Mouse (Mus musculus) lung, embryonic 15.5 days (tissue): ENCODE data around the gene Ptprm. TPM values are rescaled to one million over a fixed set of nuclear protein-coding genes. Genes with fewer than 3 reads are reported as not detected.
A peak's percentile ranks its signal among the peaks of the same experiment; 100 is the strongest.

Experiments used
- ATAC-seq: fragments of 200-750 bp; cut with Nextera tagmentation; 2 replicates; pipeline ENCODE4 v1.8.0; 2017; ENCODE audit warnings: moderate number of reproducible peaks, borderline replicate concordance; ENCODE audit not compliant: low FRiP score, low TSS enrichment; ENCODE audit errors: extremely low read depth
- H3K27ac ChIP-seq: fragments of 300-500 bp; sonication (generic); 2 replicates; pipeline ENCODE4 v1.5.1; 2015; ENCODE audit warnings: moderate library complexity, mild to moderate bottlenecking, inconsistent platforms
- H3K27me3 ChIP-seq: fragments of 300-500 bp; sonication (generic); 2 replicates; pipeline ENCODE4 v1.6.1; 2015; ENCODE audit warnings: inconsistent platforms
- H3K36me3 ChIP-seq: fragments of 300-500 bp; sonication (generic); 2 replicates; pipeline ENCODE4 v1.6.1; 2015; ENCODE audit warnings: inconsistent platforms
- H3K4me1 ChIP-seq: fragments of 300-500 bp; sonication (generic); 2 replicates; pipeline ENCODE4 v1.6.1; 2015; ENCODE audit warnings: inconsistent platforms
- H3K4me2 ChIP-seq: fragments of 300-500 bp; sonication (generic); 2 replicates; pipeline ENCODE4 v1.6.1; 2015; ENCODE audit warnings: inconsistent platforms, mild to moderate bottlenecking, moderate library complexity
- H3K4me3 ChIP-seq: fragments of 300-500 bp; sonication (generic); 2 replicates; pipeline ENCODE4 v1.5.1; 2015; ENCODE audit warnings: mild to moderate bottlenecking, inconsistent platforms
- H3K9ac ChIP-seq: fragments of 300-500 bp; sonication (generic); 2 replicates; pipeline ENCODE4 v1.6.1; 2015; ENCODE audit warnings: inconsistent platforms
- H3K9me3 ChIP-seq: fragments of 300-500 bp; sonication (generic); 2 replicates; pipeline ENCODE4 v1.6.1; 2016; ENCODE audit warnings: inconsistent platforms
- WGBS: fragments of 180-500 bp; shearing (Covaris S2); methylation state at CpG from one replicate; pipeline ENCODE4 v1.1.7; 2015; 5-methylcytosine and 5-hydroxymethylcytosine counted together
- polyA plus RNA-seq: library from polyadenylated mRNA; unstranded; fragments of >200 nt; fragmentation: Nextera tagmentation; extraction: Ambion mirVana; gene quantifications from 2 replicates; pipeline ENCODE4 v1.2.1, GENCODE M21; 2015

Ptprm gene
- polyA plus RNA-seq, 1 experiment from 2014 or later: 43.2 TPM

DNA sequence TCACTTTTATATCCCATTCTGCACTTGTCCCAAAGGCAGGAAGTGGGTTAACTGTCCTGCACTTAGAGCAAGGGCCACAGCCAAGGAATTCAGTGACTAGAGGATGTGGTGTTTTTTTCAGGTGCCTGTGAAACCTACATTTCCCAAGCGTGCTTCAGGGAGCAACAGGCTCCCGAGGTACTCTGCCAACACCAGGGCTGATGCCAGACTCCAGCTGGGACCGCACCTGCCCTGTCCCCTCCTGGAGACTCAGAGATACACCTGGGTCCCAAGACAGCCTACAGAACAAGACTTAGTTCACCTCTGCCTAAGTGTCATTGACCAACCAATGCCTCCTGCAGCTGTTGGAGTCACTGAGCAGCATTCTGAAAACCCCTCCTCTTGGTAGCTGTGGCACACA lies 264.6 kb downstream of the Ptprm start:
- no peaks in the 10 kb centered on the region for H3K27me3 ChIP-seq
- ATAC-seq: no peak
- 0 out of 2 replicates have a peak, but pooled peaks cover 4% of the 10 kb centered on the region for H3K4me1 ChIP-seq
- H3K4me3 ChIP-seq: no peak overlapping the region
- H3K4me2 ChIP-seq: no peak overlapping the region
- no peaks in the 10 kb centered on the region for H3K9me3 ChIP-seq
- H3K36me3 ChIP-seq: no peaks in the 10 kb centered on the region
- no peak overlapping the region for H3K27ac ChIP-seq
- 71% methylated on average over 3 of the region's 3 CpGs for WGBS
- H3K9ac ChIP-seq: no peak overlapping the region

DNA sequence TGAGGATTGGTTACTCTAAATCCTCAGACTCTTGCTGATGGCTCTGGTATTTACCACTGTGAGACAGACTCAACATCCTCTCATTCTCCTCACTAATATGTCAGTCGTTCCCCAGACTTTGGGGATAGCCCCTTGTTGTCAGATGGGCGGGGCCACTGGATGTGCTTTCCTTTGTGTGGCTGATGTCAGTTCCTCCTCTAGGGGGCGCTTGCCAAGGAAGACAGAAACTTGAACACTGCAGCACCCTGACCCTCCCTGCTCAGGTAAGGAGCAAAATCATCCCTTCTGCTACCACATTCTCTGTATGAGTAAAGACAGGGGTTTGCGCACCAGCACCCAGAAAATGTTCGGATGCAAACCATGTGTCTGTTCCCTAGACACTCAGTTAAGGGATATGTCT lies 266.7 kb downstream of the Ptprm start:
- peaks cover 4% of the 10 kb centered on the region; the same call in 1 of the 2 replicates for H3K4me1 ChIP-seq
- H3K27ac ChIP-seq: no peak overlapping the region
- no peak overlapping the region for H3K4me2 ChIP-seq
- 55% methylated on average over 5 of the region's 5 CpGs for WGBS
- no peaks in the 10 kb centered on the region for H3K9me3 ChIP-seq
- H3K9ac ChIP-seq: no peak overlapping the region
- H3K27me3 ChIP-seq: no peaks in the 10 kb centered on the region
- no peak for ATAC-seq
- no peak overlapping the region for H3K4me3 ChIP-seq
- H3K36me3 ChIP-seq: no peaks in the 10 kb centered on the region

DNA sequence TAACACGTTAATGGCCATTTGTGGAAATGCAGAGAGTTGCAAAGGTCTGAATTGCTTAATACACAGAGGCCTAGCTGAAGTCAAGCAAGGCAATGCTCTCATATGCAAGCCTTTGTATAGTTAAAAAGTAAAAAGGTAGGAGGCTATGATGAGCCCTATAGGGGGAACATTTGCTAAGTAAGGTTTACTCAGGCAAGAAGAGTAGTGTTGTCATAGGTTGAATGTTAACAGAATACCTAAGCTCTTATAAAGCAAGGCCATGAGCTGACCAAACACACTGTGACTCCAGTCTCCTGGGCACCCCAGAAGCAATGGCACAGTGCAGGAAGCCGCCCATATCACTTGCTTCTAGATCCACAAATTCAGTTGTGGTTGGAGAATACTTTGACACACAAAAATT lies 267.4 kb downstream of the Ptprm start:
- no peaks in the 10 kb centered on the region for H3K9me3 ChIP-seq
- H3K27ac ChIP-seq: no peak overlapping the region
- H3K4me1 ChIP-seq: peaks cover 4% of the 10 kb centered on the region; the same call in 1 of the 2 replicates
- H3K9ac ChIP-seq: no peak overlapping the region
- 79% methylated on average over 2 of the region's 2 CpGs for WGBS
- H3K36me3 ChIP-seq: no peaks in the 10 kb centered on the region
- no peaks in the 10 kb centered on the region for H3K27me3 ChIP-seq
- ATAC-seq: no peak
- H3K4me3 ChIP-seq: no peak overlapping the region
- no peak overlapping the region for H3K4me2 ChIP-seq

DNA sequence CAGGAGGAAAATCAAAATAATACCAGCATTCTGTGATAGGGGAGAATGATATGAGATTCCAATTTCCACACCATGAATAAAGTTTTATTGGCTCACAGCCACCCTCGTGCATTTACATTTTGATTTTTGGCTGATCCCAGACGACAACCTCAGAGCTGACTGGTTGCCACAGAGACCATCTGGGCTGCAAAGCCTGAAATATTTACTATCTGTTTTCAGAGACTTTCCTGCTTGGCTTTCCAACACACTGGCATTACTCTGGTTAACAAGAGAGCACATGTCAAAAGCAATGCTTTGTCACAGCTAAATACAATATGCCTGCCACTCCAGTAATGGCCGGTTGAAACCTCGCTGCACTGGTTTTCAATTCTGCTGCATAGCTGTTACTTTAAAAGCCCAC lies 269.8 kb downstream of the Ptprm start:
- Histone ChIP-seq H3K4me2 (no peak overlapping the region), H3K4me1 (peaks cover 4% of the 10 kb centered on the region; the same call in 1 of the 2 replicates), H3K4me3 (no peak overlapping the region), H3K27me3 (no peaks in the 10 kb centered on the region), H3K9ac (no peak overlapping the region), H3K36me3 (no peaks in the 10 kb centered on the region), H3K9me3 (no peaks in the 10 kb centered on the region), H3K27ac (no peak overlapping the region)
- 0 out of 2 replicates have a peak, but pooled peaks have one; percentile 23 for ATAC-seq
- WGBS: 38% methylated on average over 4 of the region's 4 CpGs

DNA sequence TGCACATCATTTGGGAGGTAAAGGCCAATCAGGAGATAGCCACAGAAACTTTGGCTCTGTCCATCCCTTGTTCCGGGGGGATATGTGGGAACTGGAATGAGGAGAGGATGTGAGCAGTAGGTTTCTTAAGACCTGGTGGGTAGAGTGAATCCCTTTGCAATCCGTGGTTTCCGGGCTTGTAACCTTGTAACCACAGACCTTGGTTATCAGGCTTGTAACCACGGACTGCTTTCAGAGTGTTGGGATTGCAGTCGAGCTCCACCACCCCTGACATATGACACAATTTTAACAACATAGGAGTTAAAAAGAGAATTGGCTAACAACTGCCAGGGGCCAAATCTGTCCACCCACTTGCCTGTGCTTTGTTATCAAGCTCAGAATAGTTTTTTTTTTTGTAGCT lies 270.2 kb downstream of the Ptprm start:
- Histone ChIP-seq H3K36me3 (no peaks in the 10 kb centered on the region), H3K4me2 (no peak overlapping the region), H3K4me3 (no peak overlapping the region), H3K9ac (no peak overlapping the region), H3K4me1 (peaks cover 4% of the 10 kb centered on the region; the same call in 1 of the 2 replicates), H3K27ac (no peak overlapping the region), H3K27me3 (no peaks in the 10 kb centered on the region), H3K9me3 (no peaks in the 10 kb centered on the region)
- ATAC-seq: no peak
- WGBS: 63% methylated on average over 5 of the region's 5 CpGs

DNA sequence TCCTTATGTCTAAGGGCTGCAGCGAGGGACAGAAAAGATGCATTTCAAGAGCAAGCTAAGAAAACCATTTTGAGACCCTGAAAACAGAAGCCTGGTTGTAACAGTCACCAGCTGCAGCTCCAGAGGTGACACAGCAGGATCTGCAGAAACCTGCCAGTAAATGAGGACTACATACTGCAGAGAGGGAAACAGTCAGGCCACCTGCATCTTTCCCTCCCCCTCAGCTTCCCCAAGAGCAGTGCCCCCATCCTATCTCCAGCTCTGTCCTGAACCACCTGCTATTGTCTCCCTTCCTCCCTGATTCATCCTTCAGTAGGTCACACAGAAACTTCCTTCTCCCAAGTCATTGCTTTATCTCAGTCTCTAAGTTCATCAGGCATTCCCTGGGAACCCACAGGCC lies 274.7 kb downstream of the Ptprm start:
- WGBS: 67% methylated on average over 1 of the region's 1 CpGs
- Histone ChIP-seq H3K27me3 (no peaks in the 10 kb centered on the region), H3K4me3 (no peak overlapping the region), H3K9me3 (no peaks in the 10 kb centered on the region), H3K9ac (no peak overlapping the region), H3K4me1 (no peaks in the 10 kb centered on the region; the same call in 1 of the 2 replicates), H3K36me3 (no peaks in the 10 kb centered on the region), H3K27ac (no peak overlapping the region), H3K4me2 (no peak overlapping the region)
- ATAC-seq: no peak

DNA sequence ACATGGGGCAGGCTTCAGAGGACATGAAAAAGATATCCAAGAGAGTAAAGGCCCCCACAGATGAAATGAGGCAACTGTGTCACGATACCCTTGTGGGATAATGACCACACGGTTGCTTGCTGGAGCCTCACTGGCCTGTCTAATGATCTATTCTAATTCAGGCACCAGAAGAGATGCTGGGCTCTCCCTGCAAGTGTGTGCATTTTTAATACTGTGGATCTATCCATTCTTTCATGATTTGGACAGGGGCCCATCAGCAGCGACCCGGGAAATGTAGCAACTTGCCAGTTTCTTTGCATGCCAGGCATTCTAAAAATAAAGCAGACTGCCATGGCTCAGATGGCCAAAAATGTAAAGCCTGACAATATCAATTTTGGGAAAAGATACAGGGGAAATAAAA lies 280.7 kb downstream of the Ptprm start:
- Histone ChIP-seq H3K4me2 (no peak overlapping the region), H3K27me3 (no peaks in the 10 kb centered on the region), H3K9ac (no peak overlapping the region), H3K27ac (no peak overlapping the region), H3K9me3 (no peaks in the 10 kb centered on the region), H3K4me1 (peaks cover 13% of the 10 kb centered on the region), H3K36me3 (no peaks in the 10 kb centered on the region), H3K4me3 (no peak overlapping the region)
- no peak for ATAC-seq
- WGBS: 59% methylated on average over 4 of the region's 4 CpGs

DNA sequence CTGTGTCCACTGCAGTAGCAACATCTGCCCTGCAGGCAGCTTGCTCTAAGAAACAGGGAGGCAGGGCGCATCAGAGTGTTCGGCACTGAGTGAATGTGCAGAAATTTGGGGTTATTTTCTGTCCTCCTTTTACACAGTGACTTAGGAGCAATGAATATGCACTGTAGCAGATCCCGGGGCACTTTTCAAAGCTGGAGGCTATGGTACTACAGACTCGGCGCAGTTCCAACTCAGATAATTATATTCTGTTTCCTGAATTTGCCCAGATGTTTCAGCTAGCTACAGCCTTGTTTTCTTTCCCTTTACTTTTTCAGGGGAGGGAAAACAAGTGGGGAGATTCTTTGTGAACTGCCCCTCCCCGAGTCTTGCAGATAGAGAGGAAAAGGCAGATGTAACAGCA lies 281.1 kb downstream of the Ptprm start:
- Histone ChIP-seq H3K9me3 (no peaks in the 10 kb centered on the region), H3K27ac (no peak overlapping the region)
- no peak for ATAC-seq

DNA sequence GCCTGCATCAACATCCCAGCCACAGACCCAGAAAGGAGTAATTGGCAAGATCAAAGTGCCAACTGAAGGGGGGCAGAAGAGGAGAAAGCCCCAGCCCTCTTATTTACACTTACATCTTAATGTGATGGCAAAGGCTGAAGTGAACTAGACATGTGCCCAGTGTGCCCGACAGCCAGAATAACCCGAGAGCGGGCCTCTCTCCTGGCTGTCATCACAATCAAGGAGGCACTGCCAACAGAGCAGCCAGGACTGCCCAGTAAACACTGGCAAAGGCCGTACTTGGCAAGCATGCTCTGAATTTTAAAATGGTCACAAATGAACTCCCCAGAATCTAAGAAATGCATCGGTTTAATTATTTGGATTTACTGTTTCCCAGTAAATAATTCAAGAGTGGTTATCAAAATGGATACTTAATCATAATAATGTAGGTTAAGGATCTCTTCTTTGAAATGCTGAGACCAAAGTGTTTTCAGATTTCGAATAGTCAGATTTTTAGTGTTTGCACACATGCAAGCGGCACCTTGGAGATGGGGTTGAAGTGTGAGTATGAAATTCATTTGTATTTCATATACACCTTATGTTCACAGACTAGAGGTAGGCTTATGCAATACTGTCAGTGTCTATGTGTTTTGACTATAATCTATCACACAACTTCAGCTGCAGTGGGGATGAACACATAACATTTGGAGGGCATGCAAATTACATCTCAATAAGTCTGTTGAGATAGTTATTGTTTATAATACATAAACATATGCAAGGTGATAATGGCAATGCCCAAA lies 282.8 kb downstream of the Ptprm start:
- Histone ChIP-seq H3K27ac (no peak overlapping the region), H3K4me2 (no peak overlapping the region), H3K36me3 (no peaks in the 10 kb centered on the region), H3K9me3 (no peaks in the 10 kb centered on the region), H3K9ac (no peak overlapping the region), H3K4me1 (peaks cover 13% of the 10 kb centered on the region), H3K4me3 (no peak overlapping the region), H3K27me3 (no peaks in the 10 kb centered on the region)
- ATAC-seq: no peak
- WGBS: 74% methylated on average over 7 of the region's 7 CpGs

More for the DNA sequence above, 281.1 kb downstream of the Ptprm start:
- WGBS: 68% methylated on average over 6 of the region's 6 CpGs
- no peak overlapping the region for H3K4me3 ChIP-seq
- no peaks in the 10 kb centered on the region for H3K36me3 ChIP-seq
- H3K4me2 ChIP-seq: no peak overlapping the region
- no peak overlapping the region for H3K9ac ChIP-seq
- no peaks in the 10 kb centered on the region for H3K27me3 ChIP-seq
- H3K4me1 ChIP-seq: peaks cover 13% of the 10 kb centered on the region

DNA sequence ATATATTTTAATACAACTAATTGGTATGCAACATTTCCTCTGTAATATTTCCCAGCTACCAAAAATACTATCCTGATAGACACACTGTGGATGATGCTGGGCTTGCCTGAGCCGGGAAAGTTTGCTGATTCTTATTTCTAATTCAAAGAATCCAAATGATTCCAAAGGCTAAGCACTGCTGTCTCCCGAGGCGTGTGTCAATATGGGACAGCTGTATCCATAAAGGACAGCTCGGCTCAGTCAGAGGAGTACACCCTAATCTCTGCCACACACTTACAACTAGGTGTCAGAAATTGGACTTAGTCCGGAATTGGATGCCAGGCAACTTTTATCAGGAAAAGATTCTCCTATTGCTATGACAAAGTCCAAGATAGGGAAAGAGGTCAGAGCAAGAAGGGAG lies 290.6 kb downstream of the Ptprm start:
- H3K4me1 ChIP-seq: no peaks in the 10 kb centered on the region
- whole genome bisulfite sequencing: 46% methylated on average over 5 of the region's 5 CpGs
- no peaks in the 10 kb centered on the region for H3K27me3 ChIP-seq
- 0 out of 2 replicates have a peak, but pooled peaks have one; percentile 75 for ATAC-seq
- H3K27ac ChIP-seq: no peak overlapping the region
- H3K4me2 ChIP-seq: no peak overlapping the region
- no peaks in the 10 kb centered on the region for H3K9me3 ChIP-seq
- no peaks in the 10 kb centered on the region for H3K36me3 ChIP-seq
- H3K4me3 ChIP-seq: no peak overlapping the region
- H3K9ac ChIP-seq: no peak overlapping the region

DNA sequence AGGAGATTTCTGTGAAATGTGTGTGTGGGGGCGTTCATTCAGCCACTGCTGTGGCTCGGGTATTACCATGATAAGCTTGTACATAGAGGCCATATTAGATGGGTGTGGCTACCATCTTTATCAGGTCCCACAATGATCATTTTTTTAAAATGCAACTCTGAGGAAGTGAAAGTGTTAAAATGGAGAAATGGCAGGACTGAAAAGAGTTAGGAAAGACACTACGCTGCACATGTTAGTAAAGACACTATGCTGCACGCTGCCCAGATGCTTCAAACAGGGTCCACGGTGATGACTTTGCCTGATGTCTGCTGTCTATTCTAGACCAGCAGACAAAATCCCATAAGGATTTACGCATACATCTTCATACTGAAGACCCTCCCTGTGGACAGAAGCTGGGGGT lies 298.6 kb downstream of the Ptprm start:
- no peak for ATAC-seq
- no peaks in the 10 kb centered on the region for H3K4me1 ChIP-seq
- WGBS: 90% methylated on average over 6 of the region's 6 CpGs

DNA sequence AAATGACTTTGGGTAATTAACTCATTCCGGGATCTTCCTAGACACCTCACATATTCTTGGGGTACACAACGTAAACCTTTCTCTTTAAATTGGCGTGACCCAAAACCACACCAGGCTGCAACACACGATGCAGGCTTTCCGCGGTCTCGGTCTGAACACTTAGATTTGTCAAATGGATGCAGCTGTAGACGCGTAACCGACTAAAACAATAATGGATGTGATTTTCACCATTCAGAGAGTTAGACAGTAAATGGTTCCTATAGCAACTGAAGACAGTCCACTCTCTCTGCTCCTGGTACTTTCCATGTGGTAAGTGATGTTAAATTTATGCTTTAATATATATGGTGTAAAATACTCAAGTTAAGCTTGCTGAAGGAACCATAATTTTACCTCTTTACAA lies 300.1 kb downstream of the Ptprm start:
- Histone ChIP-seq H3K4me1 (no peaks in the 10 kb centered on the region), H3K27me3 (no peaks in the 10 kb centered on the region), H3K27ac (no peak overlapping the region), H3K9ac (no peak overlapping the region), H3K4me3 (no peak overlapping the region), H3K4me2 (no peak overlapping the region), H3K36me3 (no peaks in the 10 kb centered on the region), H3K9me3 (no peaks in the 10 kb centered on the region)
- no peak for ATAC-seq
- 89% methylated on average over 10 of the region's 10 CpGs for WGBS

More for the DNA sequence above, 298.6 kb downstream of the Ptprm start:
- Histone ChIP-seq H3K36me3 (no peaks in the 10 kb centered on the region), H3K4me2 (no peak overlapping the region), H3K9me3 (no peaks in the 10 kb centered on the region), H3K27me3 (no peaks in the 10 kb centered on the region), H3K9ac (no peak overlapping the region), H3K27ac (no peak overlapping the region), H3K4me3 (no peak overlapping the region)
